Mouse (Mus musculus): ENCODE results near the gene Gm42791.

Gm42791 gene

DNA sequence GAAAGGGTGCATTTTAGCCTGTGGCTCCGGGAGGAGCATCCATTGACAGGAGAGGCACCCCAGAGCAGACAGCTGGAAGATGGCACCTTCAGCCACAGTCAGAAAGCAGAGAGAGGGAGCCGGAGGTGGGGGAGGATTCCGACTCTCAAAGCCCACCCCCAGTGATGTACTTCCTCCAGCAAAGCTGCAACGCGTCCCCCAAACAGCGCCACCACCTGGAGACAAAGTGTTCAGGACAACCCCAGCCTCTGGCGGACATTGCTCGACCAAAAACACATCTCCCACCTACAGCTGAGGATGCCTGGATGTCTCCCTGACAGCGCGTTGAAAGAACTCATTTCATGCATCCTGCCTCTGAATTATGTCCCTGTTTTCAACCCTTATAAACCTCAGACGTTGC lies 52.0 kb downstream of the Gm42791 start:
- TF ChIP-seq CTCF (conservative IDR thresholded peaks at IDR 0.05; ENCODE audit: low read length) (peak; percentile 65), NANOG (IDR thresholded peaks at IDR 0.05; ENCODE audit: borderline replicate concordance, low read length) (no peak), POU5F1 (IDR thresholded peaks at IDR 0.05; ENCODE audit: borderline replicate concordance, low read length) (no peak)

DNA sequence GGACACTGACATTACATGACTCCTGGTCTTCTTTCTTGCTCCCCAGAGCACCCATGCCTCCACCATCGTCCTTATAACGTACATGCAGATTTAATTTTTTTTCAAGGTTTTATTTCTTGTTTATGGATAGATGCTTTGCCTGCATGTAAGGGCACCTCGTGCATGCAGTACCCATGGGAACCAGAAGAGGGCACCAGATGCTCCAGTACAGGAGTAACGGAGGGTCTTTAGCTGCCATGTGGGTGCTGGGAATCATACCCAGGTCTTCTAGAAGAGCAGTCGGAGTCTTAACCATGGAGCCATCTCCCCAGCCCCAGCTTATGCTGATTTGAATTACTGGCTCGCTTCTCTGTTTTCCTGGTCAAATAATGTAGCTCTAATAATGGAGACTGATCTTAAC lies 52.6 kb downstream of the Gm42791 start:
- Histone ChIP-seq H3K9me3 (ENCODE audit: low read length) (no peaks in the 10 kb centered on the region), H3K4me3 (replicated peaks; ENCODE audit: low read length) (peak overlapping the region; percentile 35; the same call in 1 of the 2 replicates), H3K4me1 (replicated peaks; ENCODE audit: low read depth, low read length) (peaks cover 43% of the 10 kb centered on the region), H3K36me3 (ENCODE audit: insufficient read depth, low read length) (no peaks in the 10 kb centered on the region), H3K27me3 (ENCODE audit: insufficient read depth, low read length) (peaks cover 20% of the 10 kb centered on the region)
- peak; percentile 97 for TF ChIP-seq CTCF (conservative IDR thresholded peaks at IDR 0.05; ENCODE audit: low read length)
- no peak for TF ChIP-seq POU5F1 (IDR thresholded peaks at IDR 0.05; ENCODE audit: borderline replicate concordance, low read length)
- no peak for TF ChIP-seq NANOG (IDR thresholded peaks at IDR 0.05; ENCODE audit: borderline replicate concordance, low read length)

More for the DNA sequence above, 52.0 kb downstream of the Gm42791 start:
- Histone ChIP-seq H3K4me3 (replicated peaks; ENCODE audit: low read length) (peak overlapping the region; percentile 35; the same call in 1 of the 2 replicates), H3K4me1 (replicated peaks; ENCODE audit: low read depth, low read length) (peaks cover 37% of the 10 kb centered on the region), H3K27me3 (ENCODE audit: insufficient read depth, low read length) (peaks cover 14% of the 10 kb centered on the region), H3K9me3 (ENCODE audit: low read length) (no peaks in the 10 kb centered on the region), H3K36me3 (ENCODE audit: insufficient read depth, low read length) (no peaks in the 10 kb centered on the region)

DNA sequence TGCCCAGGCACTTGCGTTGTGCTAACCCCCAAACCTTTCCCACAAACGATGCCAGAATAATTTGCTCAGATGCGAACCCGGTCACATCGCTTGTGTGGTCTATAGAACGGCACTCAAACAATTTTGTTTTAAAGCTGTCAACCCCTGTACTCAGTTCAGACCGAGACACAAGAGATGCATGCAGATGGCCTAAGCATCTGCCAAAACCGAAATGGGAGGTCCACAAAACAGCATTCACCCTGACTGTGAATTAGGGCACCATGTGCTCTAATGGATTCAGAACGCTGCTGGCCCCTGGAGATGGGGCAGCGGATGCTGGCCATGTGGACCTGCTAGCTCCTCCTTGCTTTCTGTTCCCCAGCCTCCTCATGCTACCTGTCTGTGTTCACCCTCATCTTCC lies 53.1 kb downstream of the Gm42791 start:
- Histone ChIP-seq H3K9me3 (ENCODE audit: low read length) (0 out of 2 replicates have a peak, but pooled peaks cover under 1% of the 10 kb centered on the region), H3K4me3 (replicated peaks; ENCODE audit: low read length) (no peak overlapping the region), H3K4me1 (replicated peaks; ENCODE audit: low read depth, low read length) (peaks cover 48% of the 10 kb centered on the region), H3K36me3 (ENCODE audit: insufficient read depth, low read length) (no peaks in the 10 kb centered on the region), H3K27me3 (ENCODE audit: insufficient read depth, low read length) (peaks cover 20% of the 10 kb centered on the region)
- TF ChIP-seq POU5F1 (IDR thresholded peaks at IDR 0.05; ENCODE audit: borderline replicate concordance, low read length): no peak
- TF ChIP-seq NANOG (IDR thresholded peaks at IDR 0.05; ENCODE audit: borderline replicate concordance, low read length): no peak
- TF ChIP-seq CTCF (conservative IDR thresholded peaks at IDR 0.05; ENCODE audit: low read length): no peak

DNA sequence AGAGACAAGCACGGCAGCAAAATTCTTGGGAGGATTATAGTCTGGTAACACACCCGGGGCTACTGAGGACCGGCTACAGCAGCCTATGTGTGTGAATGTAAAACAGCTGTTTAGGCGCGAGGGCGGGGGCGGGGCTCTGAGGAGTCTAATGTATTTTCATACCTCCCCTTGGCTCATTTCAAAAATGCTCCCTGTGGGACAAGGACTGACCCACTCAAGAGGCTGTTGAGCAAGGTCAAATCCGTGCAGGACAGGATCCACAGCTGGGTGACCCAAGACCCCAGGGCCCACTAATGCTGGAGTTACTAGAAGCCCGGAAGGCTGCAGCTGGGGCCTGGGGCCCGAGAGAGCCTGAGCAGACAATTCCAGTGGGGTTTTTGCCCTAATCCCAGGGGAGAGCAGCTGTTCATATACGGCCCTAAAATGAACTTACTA lies 55.0 kb downstream of the Gm42791 start:
- TF ChIP-seq POU5F1 (IDR thresholded peaks at IDR 0.05; ENCODE audit: borderline replicate concordance, low read length): no peak
- no peak for TF ChIP-seq NANOG (IDR thresholded peaks at IDR 0.05; ENCODE audit: borderline replicate concordance, low read length)
- no peak for TF ChIP-seq CTCF (conservative IDR thresholded peaks at IDR 0.05; ENCODE audit: low read length)
- no peaks in the 10 kb centered on the region for H3K36me3 ChIP-seq (ENCODE audit: insufficient read depth, low read length)
- no peak overlapping the region for H3K4me3 ChIP-seq (replicated peaks; ENCODE audit: low read length)
- 0 out of 2 replicates have a peak, but pooled peaks cover 4% of the 10 kb centered on the region for H3K9me3 ChIP-seq (ENCODE audit: low read length)
- peaks cover 27% of the 10 kb centered on the region for H3K27me3 ChIP-seq (ENCODE audit: insufficient read depth, low read length)
- peaks cover 65% of the 10 kb centered on the region for H3K4me1 ChIP-seq (replicated peaks; ENCODE audit: low read depth, low read length)

DNA sequence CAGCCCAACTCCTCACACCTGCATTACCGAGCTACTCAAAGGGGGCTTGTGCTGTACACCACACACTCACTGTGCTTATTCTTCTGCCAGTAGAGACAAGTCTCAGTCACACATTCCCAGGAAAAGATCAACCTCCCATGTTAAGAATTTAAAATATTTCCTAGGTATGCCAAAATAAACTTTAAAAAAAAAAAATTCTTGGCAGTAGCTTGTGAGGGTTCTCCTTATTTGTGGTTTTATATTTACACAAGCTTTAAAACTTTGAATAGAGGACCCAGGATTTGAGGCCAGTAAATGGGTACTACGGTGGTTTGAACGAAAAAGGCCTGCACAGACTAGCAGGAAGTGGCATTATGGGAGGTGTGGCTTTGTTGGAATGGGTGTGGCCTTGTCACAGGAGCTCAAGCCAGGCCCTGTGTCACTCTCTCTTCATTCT lies 58.4 kb downstream of the Gm42791 start:
- H3K27me3 ChIP-seq (ENCODE audit: insufficient read depth, low read length): peaks cover 23% of the 10 kb centered on the region
- no peak overlapping the region for H3K4me3 ChIP-seq (replicated peaks; ENCODE audit: low read length)
- TF ChIP-seq CTCF (conservative IDR thresholded peaks at IDR 0.05; ENCODE audit: low read length) (no peak), POU5F1 (IDR thresholded peaks at IDR 0.05; ENCODE audit: borderline replicate concordance, low read length) (no peak), NANOG (IDR thresholded peaks at IDR 0.05; ENCODE audit: borderline replicate concordance, low read length) (no peak)
- H3K4me1 ChIP-seq (replicated peaks; ENCODE audit: low read depth, low read length): peaks cover 61% of the 10 kb centered on the region
- peaks cover 4% of the 10 kb centered on the region; the same call in 1 of the 2 replicates for H3K9me3 ChIP-seq (ENCODE audit: low read length)
- no peaks in the 10 kb centered on the region for H3K36me3 ChIP-seq (ENCODE audit: insufficient read depth, low read length)

DNA sequence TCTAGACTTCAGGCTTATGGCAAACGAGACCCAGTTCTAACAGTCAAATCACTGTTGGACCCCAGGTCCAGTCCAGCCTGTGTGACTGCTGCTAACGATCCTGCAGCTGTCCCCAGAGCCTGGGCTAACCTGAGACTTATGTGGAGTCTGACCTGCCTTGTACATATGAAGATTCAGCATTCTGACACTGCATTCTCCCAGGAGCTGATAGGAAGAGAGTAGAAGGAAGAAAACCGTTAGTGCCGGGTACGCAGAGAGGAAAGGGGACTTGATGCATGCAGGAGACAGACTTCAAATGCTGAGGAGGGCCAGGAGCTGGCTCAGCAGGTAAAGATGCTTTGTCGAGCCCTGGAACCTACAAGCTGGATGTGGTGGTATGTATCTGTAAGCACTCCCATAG lies 59.1 kb downstream of the Gm42791 start:
- no peak for TF ChIP-seq POU5F1 (IDR thresholded peaks at IDR 0.05; ENCODE audit: borderline replicate concordance, low read length)
- TF ChIP-seq CTCF (conservative IDR thresholded peaks at IDR 0.05; ENCODE audit: low read length): no peak
- TF ChIP-seq NANOG (IDR thresholded peaks at IDR 0.05; ENCODE audit: borderline replicate concordance, low read length): no peak

DNA sequence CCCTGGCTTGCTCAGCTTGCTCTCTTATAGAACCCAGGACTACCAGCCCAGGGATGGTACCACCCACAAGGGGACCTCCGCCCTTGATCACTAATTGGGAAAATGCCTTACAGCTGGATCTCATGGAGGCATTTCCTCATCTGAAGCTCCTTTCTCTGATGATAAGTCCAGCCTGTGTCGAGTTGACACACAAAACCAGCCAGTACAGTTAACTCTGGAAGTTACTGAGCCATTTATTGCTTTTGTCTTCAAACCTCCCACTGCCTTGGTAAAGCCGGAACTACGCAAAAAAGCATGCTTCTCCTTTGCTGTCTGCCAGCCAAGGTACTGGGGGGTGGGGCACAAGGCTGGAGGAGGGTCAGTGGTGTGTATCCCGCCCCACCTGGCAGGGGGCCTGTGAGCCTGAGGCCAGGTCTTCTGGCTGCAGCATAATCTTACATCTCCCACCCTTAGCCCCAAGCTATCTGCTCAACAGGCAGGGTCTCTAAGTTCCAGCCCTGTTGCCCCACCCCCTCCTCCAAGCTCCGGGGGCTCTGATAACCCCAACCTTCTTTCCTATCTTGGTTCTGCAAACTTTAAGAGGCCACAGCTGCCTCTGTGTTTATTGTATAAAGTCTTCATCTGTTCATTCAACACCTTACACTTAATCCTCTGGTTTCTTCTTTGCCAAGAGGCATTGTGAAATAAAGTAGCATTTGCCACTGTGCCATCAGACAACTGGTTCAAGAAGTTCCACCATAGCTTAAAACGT lies 59.7 kb downstream of the Gm42791 start:
- Histone ChIP-seq H3K4me3 (replicated peaks; ENCODE audit: low read length) (0 out of 2 replicates have a peak overlapping the region, but pooled peaks have one; percentile 3), H3K9me3 (ENCODE audit: low read length) (peaks cover 4% of the 10 kb centered on the region; the same call in 1 of the 2 replicates), H3K36me3 (ENCODE audit: insufficient read depth, low read length) (no peaks in the 10 kb centered on the region), H3K27me3 (ENCODE audit: insufficient read depth, low read length) (peaks cover 23% of the 10 kb centered on the region), H3K4me1 (replicated peaks; ENCODE audit: low read depth, low read length) (peaks cover 72% of the 10 kb centered on the region)
- no peak for TF ChIP-seq NANOG (IDR thresholded peaks at IDR 0.05; ENCODE audit: borderline replicate concordance, low read length)
- no peak for TF ChIP-seq CTCF (conservative IDR thresholded peaks at IDR 0.05; ENCODE audit: low read length)
- TF ChIP-seq POU5F1 (IDR thresholded peaks at IDR 0.05; ENCODE audit: borderline replicate concordance, low read length): no peak

More for the DNA sequence above, 59.1 kb downstream of the Gm42791 start:
- Histone ChIP-seq H3K4me1 (replicated peaks; ENCODE audit: low read depth, low read length) (peaks cover 66% of the 10 kb centered on the region), H3K36me3 (ENCODE audit: insufficient read depth, low read length) (no peaks in the 10 kb centered on the region), H3K9me3 (ENCODE audit: low read length) (peaks cover 4% of the 10 kb centered on the region; the same call in 1 of the 2 replicates), H3K4me3 (replicated peaks; ENCODE audit: low read length) (no peak overlapping the region), H3K27me3 (ENCODE audit: insufficient read depth, low read length) (peaks cover 23% of the 10 kb centered on the region)

DNA sequence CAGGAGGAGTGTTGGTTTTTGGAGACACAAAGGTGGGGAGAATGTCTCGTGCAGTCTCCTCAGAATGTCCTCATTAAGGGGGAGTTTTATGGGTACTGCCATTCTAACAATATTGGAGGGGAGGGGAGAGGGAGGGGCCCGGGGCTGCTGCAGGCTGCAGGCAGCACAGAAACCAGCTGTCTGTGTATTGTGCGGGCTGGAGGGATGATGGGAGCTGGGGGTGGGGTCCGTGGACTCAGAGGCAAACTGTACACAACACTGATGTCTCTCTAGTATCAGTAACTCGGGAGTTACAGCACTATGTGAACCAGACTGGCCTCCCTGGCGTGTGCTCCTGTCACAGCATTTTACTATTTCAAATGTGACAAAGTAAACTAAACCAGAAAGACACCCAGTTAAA lies 60.5 kb downstream of the Gm42791 start:
- H3K27me3 ChIP-seq (ENCODE audit: insufficient read depth, low read length): peaks cover 23% of the 10 kb centered on the region
- no peak overlapping the region for H3K4me3 ChIP-seq (replicated peaks; ENCODE audit: low read length)
- H3K36me3 ChIP-seq (ENCODE audit: insufficient read depth, low read length): no peaks in the 10 kb centered on the region
- no peak for TF ChIP-seq NANOG (IDR thresholded peaks at IDR 0.05; ENCODE audit: borderline replicate concordance, low read length)
- no peak for TF ChIP-seq POU5F1 (IDR thresholded peaks at IDR 0.05; ENCODE audit: borderline replicate concordance, low read length)
- no peak for TF ChIP-seq CTCF (conservative IDR thresholded peaks at IDR 0.05; ENCODE audit: low read length)
- H3K4me1 ChIP-seq (replicated peaks; ENCODE audit: low read depth, low read length): peaks cover 68% of the 10 kb centered on the region
- peaks cover 4% of the 10 kb centered on the region; the same call in 1 of the 2 replicates for H3K9me3 ChIP-seq (ENCODE audit: low read length)

Measured in E14TG2a.4 (cell line).